Mouse (Mus musculus) limb, embryonic 11.5 days (tissue): ENCODE data around the gene Galntl6. TPM values are rescaled to one million over a fixed set of nuclear protein-coding genes. Genes with fewer than 3 reads are reported as not detected.

Experiments
- ATAC-seq: fragments of 200-750 bp; cut with Nextera tagmentation; 2 replicates; pipeline ENCODE4 v1.8.0; 2017; ENCODE audit warnings: low read depth; ENCODE audit not compliant: insufficient number of reproducible peaks, low FRiP score, low TSS enrichment
- DNase-seq: peaks from one replicate; pipeline ENCODE4 v3.0.0-alpha.2; 2015; ENCODE audit warnings: low spot score
- H3K27ac ChIP-seq: fragments of 300-500 bp; sonication (generic); replicated peaks from 2 replicates; pipeline ENCODE4 v1.5.1; 2014; ENCODE audit warnings: low read depth, mild to moderate bottlenecking, low read length
- H3K27me3 ChIP-seq: fragments of 300-500 bp; sonication (generic); 2 replicates; pipeline ENCODE4 v1.6.1; 2014; ENCODE audit warnings: mild to moderate bottlenecking, low read length, mixed read lengths; ENCODE audit not compliant: control insufficient read depth, insufficient read depth
- H3K36me3 ChIP-seq: fragments of 300-500 bp; sonication (generic); 2 replicates; pipeline ENCODE4 v1.6.1; 2014; ENCODE audit warnings: mild to moderate bottlenecking, low read length, moderate library complexity, mixed read lengths; ENCODE audit not compliant: control insufficient read depth, insufficient read depth
- H3K4me1 ChIP-seq: fragments of 300-500 bp; sonication (generic); 2 replicates; pipeline ENCODE4 v1.6.1; 2014; ENCODE audit warnings: low read length, mixed read lengths; ENCODE audit not compliant: control insufficient read depth, insufficient read depth
- H3K4me2 ChIP-seq: fragments of 300-500 bp; sonication (generic); 2 replicates; pipeline ENCODE4 v1.6.1; 2014; ENCODE audit warnings: low read depth, mild to moderate bottlenecking, moderate library complexity; ENCODE audit not compliant: severe bottlenecking
- H3K4me3 ChIP-seq: fragments of 300-500 bp; sonication (generic); 2 replicates; pipeline ENCODE4 v1.5.1; 2014; ENCODE audit warnings: low read depth, low read length
- H3K9ac ChIP-seq: fragments of 300-500 bp; sonication (generic); 2 replicates; pipeline ENCODE4 v1.6.1; 2014; ENCODE audit warnings: mild to moderate bottlenecking, low read length
- H3K9me3 ChIP-seq: fragments of 300-500 bp; sonication (generic); 2 replicates; pipeline ENCODE4 v1.6.1; 2016; ENCODE audit warnings: low read length; ENCODE audit not compliant: control insufficient read depth
- WGBS: fragments of 180-500 bp; shearing (Covaris S2); extraction: QIAGEN DNeasy Blood & Tissue Kit; methylation state at CpG from one replicate; pipeline ENCODE4 v1.1.7; 2014; 5-methylcytosine and 5-hydroxymethylcytosine counted together
- polyA plus RNA-seq: library from polyadenylated mRNA; unstranded; fragments of >200 nt; fragmentation: Nextera tagmentation; extraction: Ambion mirVana; gene quantifications from 2 replicates; pipeline ENCODE4 v1.2.1, GENCODE M21; 2014

Gene Galntl6
- polyA plus RNA-seq, 1 experiment from 2014 or later = 0.45 TPM

- Histone ChIP-seq H3K27me3 (no peaks in the 10 kb centered on the region), H3K9ac (no peak overlapping the region), H3K4me3 (no peak overlapping the region), H3K9me3 (no peaks in the 10 kb centered on the region), H3K36me3 (no peaks in the 10 kb centered on the region), H3K4me1 (peaks cover 3% of the 10 kb centered on the region; the same call in 1 of the 2 replicates), H3K27ac (no peak overlapping the region), H3K4me2 (no peak overlapping the region)
- WGBS = 87% methylated on average over 12 of the region's 12 CpGs
- no peak for ATAC-seq
- no peak for DNase-seq
These were observed 1168.8 kb downstream of the Galntl6 start for GRCm38 (mm10) chr8:57743636-57744035.

- no peaks in the 10 kb centered on the region for H3K36me3 ChIP-seq
- peaks cover 3% of the 10 kb centered on the region; the same call in 1 of the 2 replicates for H3K4me1 ChIP-seq
- no peak overlapping the region for H3K4me3 ChIP-seq
- no peak overlapping the region for H3K27ac ChIP-seq
- no peak overlapping the region for H3K9ac ChIP-seq
- no peaks in the 10 kb centered on the region for H3K9me3 ChIP-seq
- ATAC-seq = no peak
- 56% methylated on average over 6 of the region's 6 CpGs for WGBS
- no peaks in the 10 kb centered on the region for H3K27me3 ChIP-seq
- no peak overlapping the region for H3K4me2 ChIP-seq
- DNase-seq = no peak
These were observed 1170.5 kb downstream of the Galntl6 start for GRCm38 (mm10) chr8:57741983-57742382.

GRCm38 (mm10) chr8:57741309-57741708 lies 1171.1 kb downstream of the Galntl6 start:
- no peak for ATAC-seq
- Histone ChIP-seq H3K27ac (no peak overlapping the region), H3K4me3 (no peak overlapping the region), H3K27me3 (no peaks in the 10 kb centered on the region), H3K9me3 (no peaks in the 10 kb centered on the region), H3K36me3 (no peaks in the 10 kb centered on the region), H3K4me2 (no peak overlapping the region), H3K9ac (no peak overlapping the region), H3K4me1 (peaks cover 3% of the 10 kb centered on the region; the same call in 1 of the 2 replicates)
- WGBS = 53% methylated on average over 8 of the region's 8 CpGs
- peak; percentile 22 for DNase-seq

- Histone ChIP-seq H3K4me2 (no peak overlapping the region), H3K4me3 (no peak overlapping the region), H3K9ac (no peak overlapping the region), H3K27me3 (no peaks in the 10 kb centered on the region), H3K36me3 (no peaks in the 10 kb centered on the region), H3K27ac (no peak overlapping the region), H3K4me1 (peaks cover 3% of the 10 kb centered on the region; the same call in 1 of the 2 replicates), H3K9me3 (no peaks in the 10 kb centered on the region)
- ATAC-seq (no peak), DNase-seq (no peak)
- WGBS = 85% methylated on average over 4 of the region's 4 CpGs
These were observed 1175.2 kb downstream of the Galntl6 start for GRCm38 (mm10) chr8:57737281-57737680.

GRCm38 (mm10) chr8:57732795-57733194 lies 1179.6 kb downstream of the Galntl6 start:
- no peaks in the 10 kb centered on the region for H3K9me3 ChIP-seq
- H3K27me3 ChIP-seq = no peaks in the 10 kb centered on the region
- WGBS = 57% methylated on average over 2 of the region's 2 CpGs
- no peaks in the 10 kb centered on the region for H3K4me1 ChIP-seq
- no peaks in the 10 kb centered on the region for H3K36me3 ChIP-seq
- ATAC-seq = no peak
- DNase-seq = no peak
- H3K4me2 ChIP-seq = no peak overlapping the region
- no peak overlapping the region for H3K4me3 ChIP-seq
- no peak overlapping the region for H3K27ac ChIP-seq
- H3K9ac ChIP-seq = no peak overlapping the region

- Histone ChIP-seq H3K36me3 (no peaks in the 10 kb centered on the region), H3K27ac (no peak overlapping the region), H3K27me3 (no peaks in the 10 kb centered on the region), H3K4me3 (no peak overlapping the region), H3K4me2 (no peak overlapping the region), H3K4me1 (no peaks in the 10 kb centered on the region), H3K9me3 (no peaks in the 10 kb centered on the region), H3K9ac (no peak overlapping the region)
- WGBS = 77% methylated on average over 8 of the region's 8 CpGs
- ATAC-seq = no peak
- DNase-seq = no peak
These were observed 1180.8 kb downstream of the Galntl6 start for GRCm38 (mm10) chr8:57731666-57732065.

GRCm38 (mm10) chr8:57728276-57728675 lies 1184.2 kb downstream of the Galntl6 start:
- Histone ChIP-seq H3K9ac (no peak overlapping the region), H3K9me3 (no peaks in the 10 kb centered on the region), H3K4me2 (no peak overlapping the region), H3K4me3 (no peak overlapping the region), H3K27me3 (no peaks in the 10 kb centered on the region), H3K4me1 (no peaks in the 10 kb centered on the region), H3K27ac (no peak overlapping the region), H3K36me3 (no peaks in the 10 kb centered on the region)
- ATAC-seq = no peak
- WGBS = 92% methylated on average over 2 of the region's 2 CpGs
- DNase-seq = no peak

- Histone ChIP-seq H3K4me3 (no peak overlapping the region), H3K27ac (no peak overlapping the region), H3K4me1 (no peaks in the 10 kb centered on the region), H3K36me3 (no peaks in the 10 kb centered on the region), H3K9me3 (no peaks in the 10 kb centered on the region), H3K27me3 (no peaks in the 10 kb centered on the region), H3K9ac (no peak overlapping the region), H3K4me2 (no peak overlapping the region)
- no peak for ATAC-seq
- WGBS = 93% methylated on average over 13 of the region's 13 CpGs
- no peak for DNase-seq
These were observed 1187.4 kb downstream of the Galntl6 start for GRCm38 (mm10) chr8:57724843-57725627.
